Mouse (Mus musculus) testis, adult 2 months (tissue): ENCODE results near the gene Pnmal2.

Experiments used
- CTCF ChIP-seq: fragments of 200-500 bp; IDR thresholded peaks from 2 replicates; pipeline ENCODE4 v1.5.1; 2012; ENCODE audit warnings: low read depth, mild to moderate bottlenecking, inconsistent platforms, low read length, moderate library complexity; ENCODE audit not compliant: control insufficient read depth, insufficient read depth, insufficient replicate concordance
- POLR2A ChIP-seq: fragments of 200-500 bp; IDR thresholded peaks from 2 replicates; pipeline ENCODE4 v1.6.1; 2012; ENCODE audit warnings: low read depth, mild to moderate bottlenecking, inconsistent platforms, low read length, moderate library complexity; ENCODE audit not compliant: control insufficient read depth

DNA sequence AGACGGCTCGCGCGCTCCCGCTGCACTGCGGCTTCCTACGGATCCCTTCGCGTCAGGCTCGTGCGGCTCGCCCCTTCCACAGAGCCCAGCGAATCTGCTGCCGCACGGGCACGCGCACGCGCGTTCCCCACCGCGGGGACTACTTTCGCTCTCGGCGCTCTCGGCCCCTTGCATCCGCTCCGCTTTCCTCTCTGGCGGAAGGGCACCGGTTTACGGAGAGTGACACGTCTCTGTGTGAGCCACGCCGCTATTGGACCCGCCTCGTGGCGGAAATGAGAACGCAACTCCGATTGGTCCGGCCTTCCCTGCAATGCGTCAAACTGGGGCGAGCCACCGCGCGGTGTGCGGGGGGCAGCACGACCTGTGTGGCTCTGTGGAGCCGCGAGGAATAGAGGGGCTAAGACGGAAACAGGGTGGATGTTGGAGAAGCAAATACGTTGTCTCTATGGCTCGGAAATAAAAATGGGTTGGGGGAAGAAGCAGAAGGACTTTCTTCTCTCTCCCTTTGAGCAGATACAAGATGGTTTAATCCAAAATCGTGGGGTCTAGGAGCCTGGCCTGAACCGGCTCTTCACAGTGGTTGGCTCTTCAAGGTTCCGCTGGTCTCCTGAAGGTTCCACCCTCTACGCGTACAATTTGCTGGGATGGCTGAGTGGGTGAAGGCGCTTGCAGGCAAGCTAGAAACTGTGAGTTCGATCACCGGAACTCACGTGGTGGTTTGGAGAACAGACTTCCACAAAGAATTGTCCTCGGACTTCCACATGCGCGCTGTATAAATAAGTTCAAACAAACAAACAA is 20.2 kb upstream of the Pnmal2 start, which contains the start of gene Calm3:
- TF ChIP-seq CTCF (0 out of 2 replicates have a peak, but pooled peaks have one; percentile 1), POLR2A (peak; percentile 67)
